Mouse (Mus musculus): ENCODE data around the gene Tmsb15b1.

DNA sequence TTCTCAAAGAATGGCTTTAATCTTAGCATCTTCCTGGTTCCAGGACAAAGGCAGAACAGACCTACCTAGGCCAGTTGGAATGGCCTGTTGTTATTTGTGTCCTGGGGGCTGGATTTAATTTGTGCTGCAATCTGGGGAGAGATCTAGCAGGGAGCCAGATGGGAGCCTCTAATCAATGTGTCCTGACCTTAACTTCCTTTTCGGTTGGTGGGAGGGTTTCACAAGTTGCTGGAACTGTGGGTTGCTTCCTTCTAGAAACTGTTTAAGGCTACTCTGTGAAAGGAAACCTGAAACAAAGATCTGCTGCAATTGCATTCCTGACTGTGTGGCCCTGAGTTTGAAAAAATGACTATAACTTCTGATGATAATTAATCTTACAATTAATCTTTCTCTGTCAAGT is 41.0 kb upstream of the Tmsb15b1 start:
- TF ChIP-seq EP300 (IDR thresholded peaks at IDR 0.05; ENCODE audit: low read depth) = no peak
- TF ChIP-seq CTCF (IDR thresholded peaks at IDR 0.05; ENCODE audit: low read depth) = no peak

All from heart, postnatal 0 days (tissue).